ENCODE assay signal across 8 mouse cellular contexts in genomic region chr2:165387844-165388495, GRCm38 (mm10). TPM values are rescaled to one million over a fixed set of nuclear protein-coding genes. Genes with fewer than 3 reads are reported as not detected.
A peak's percentile ranks its signal among the peaks of the same experiment; 100 is the strongest.
DNase-seq lines count a peak whose midpoint lies in the region; ATAC-seq and TF ChIP-seq lines count a peak whose summit lies in the region.

Gene Zfp334 (minus strand): TSS chr2:165388259.

- H3K27me3 ChIP-seq in embryonic facial prominence, embryonic 11.5 days (ENCODE audit: control insufficient read depth, insufficient read depth, low read length) = no peaks in the 10 kb centered on the region
- no peaks in the 10 kb centered on the region for H3K27me3 ChIP-seq in midbrain, embryonic 11.5 days (ENCODE audit: control insufficient read depth, insufficient read depth, low read length)
- H3K27me3 ChIP-seq in small intestine, adult 2 months (ENCODE audit: control insufficient read depth, insufficient read depth, low read length) = no peaks in the 10 kb centered on the region

- peak within 1 kb of the TSS; percentile 97 for H3K9ac ChIP-seq in embryonic facial prominence, embryonic 11.5 days (replicated peaks; ENCODE audit: low read length)
- H3K9ac ChIP-seq in midbrain, embryonic 11.5 days (ENCODE audit: low read length) = peak within 1 kb of the TSS; percentile 95

- under 1% methylated on average over 40 of the region's 40 CpGs for WGBS in embryonic facial prominence, embryonic 11.5 days
- under 1% methylated on average over 40 of the region's 40 CpGs for WGBS in midbrain, embryonic 11.5 days
- 2% methylated on average over 40 of the region's 40 CpGs for WGBS in small intestine, adult 2 months

- no peak for TF ChIP-seq POLR2A in small intestine, adult 2 months (IDR thresholded peaks at IDR 0.05; ENCODE audit: low read depth, low read length)

- peaks cover 3% of the 10 kb centered on the region; the same call in 1 of the 2 replicates for H3K4me1 ChIP-seq in embryonic facial prominence, embryonic 11.5 days (ENCODE audit: control insufficient read depth, insufficient read depth, low read length)
- H3K4me1 ChIP-seq in midbrain, embryonic 11.5 days (ENCODE audit: control insufficient read depth, insufficient read depth, low read length) = peaks cover 7% of the 10 kb centered on the region
- H3K4me1 ChIP-seq in small intestine, adult 2 months (ENCODE audit: control insufficient read depth, insufficient read depth, insufficient read length, low read length) = no peaks in the 10 kb centered on the region

- ATAC-seq in embryonic facial prominence, embryonic 11.5 days (replicated peaks; ENCODE audit: insufficient number of reproducible peaks, low FRiP score, low TSS enrichment, low read depth) = peak; percentile 85
- peak; percentile 90 for ATAC-seq in midbrain, embryonic 11.5 days (ENCODE audit: low FRiP score)

- peak within 1 kb of the TSS; percentile 68 for H3K4me2 ChIP-seq in embryonic facial prominence, embryonic 11.5 days (ENCODE audit: low read depth, low read length)
- peak within 1 kb of the TSS; percentile 70 for H3K4me2 ChIP-seq in midbrain, embryonic 11.5 days

- peaks cover 17% of the 10 kb centered on the region for H3K36me3 ChIP-seq in embryonic facial prominence, embryonic 11.5 days (replicated peaks; ENCODE audit: control insufficient read depth, insufficient read depth, low read depth, low read length)
- peaks cover 30% of the 10 kb centered on the region for H3K36me3 ChIP-seq in midbrain, embryonic 11.5 days (ENCODE audit: control insufficient read depth, insufficient read depth, low read length)
- H3K36me3 ChIP-seq in small intestine, adult 2 months (ENCODE audit: control insufficient read depth, insufficient read depth, low read length) = no peaks in the 10 kb centered on the region

- TF ChIP-seq CTCF in small intestine, adult 2 months (IDR thresholded peaks at IDR 0.05; ENCODE audit: extremely low read depth, insufficient read length, insufficient replicate concordance, low read depth, low read length) = no peak

- no peaks in the 10 kb centered on the region for H3K9me3 ChIP-seq in embryonic facial prominence, embryonic 11.5 days (replicated peaks; ENCODE audit: control insufficient read depth, low read length)
- no peaks in the 10 kb centered on the region for H3K9me3 ChIP-seq in midbrain, embryonic 11.5 days (ENCODE audit: control insufficient read depth, low read length)

- peak within 1 kb of the TSS; percentile 87 for H3K4me3 ChIP-seq in embryonic facial prominence, embryonic 11.5 days (ENCODE audit: low read depth, low read length)
- H3K4me3 ChIP-seq in midbrain, embryonic 11.5 days (ENCODE audit: low read depth, low read length) = peak within 1 kb of the TSS; percentile 82
- peak within 1 kb of the TSS; percentile 80 for H3K4me3 ChIP-seq in small intestine, adult 2 months (ENCODE audit: low read depth, low read length)

- peak; percentile 74 to 90 for DNase-seq in adrenal gland, postnatal 4 days (ENCODE audit: low spot score in 2 of 2)
- peak; percentile 99 for DNase-seq in embryonic facial prominence, embryonic 11.5 days (ENCODE audit: low spot score)
- peak; percentile 95 to 96 for DNase-seq in heart, adult 18-20 months
- DNase-seq in kidney, adult 18-20 months = peak; percentile 94
- DNase-seq in left cerebral cortex, postnatal 25 days (ENCODE audit: low spot score in 2 of 2) = peak; percentile 95 to 98
- DNase-seq in midbrain, embryonic 11.5 days (ENCODE audit: low spot score, missing footprints) = peak; percentile 100
- DNase-seq in T-cell, adult 2 months (ENCODE audit: low spot score) = no peak

- intact Hi-C loops in left cerebral cortex, postnatal 25 days (cut with DNase I) = no loop called here

- peak within 1 kb of the TSS; percentile 87 for H3K27ac ChIP-seq in embryonic facial prominence, embryonic 11.5 days (replicated peaks; ENCODE audit: low read depth, low read length)
- peak within 1 kb of the TSS; percentile 86 for H3K27ac ChIP-seq in midbrain, embryonic 11.5 days (ENCODE audit: low read depth, low read length)
- no peak within 1 kb of the TSS for H3K27ac ChIP-seq in small intestine, adult 2 months (ENCODE audit: insufficient read depth, low read depth, low read length)

RNA-seq across cellular contexts. Expression of gene Zfp334, which starts in this region (rescaled TPM):
- total RNA-seq in adrenal gland, postnatal 4 days (2021) = 1 to 10 TPM; 8.9 to 9.1 TPM
- polyA plus RNA-seq in embryonic facial prominence, embryonic 11.5 days (2014; fragmentation: Nextera tagmentation; extraction: Ambion mirVana) = 19.9 and 22.0 TPM in 2 replicates
- 1 to 10 TPM; 2.3 to 2.5 TPM for total RNA-seq in heart, adult 18-20 months (2021)
- 10 to 100 TPM; 14.0 to 14.2 TPM for total RNA-seq in left cerebral cortex, postnatal 25 days (2021)
- 24.1 and 25.6 TPM in 2 replicates for polyA plus RNA-seq in midbrain, embryonic 11.5 days (2014; fragmentation: Nextera tagmentation; extraction: Ambion mirVana)
- polyA plus RNA-seq in small intestine, adult 2 months (2012; rRNA removed) = 0.34 and 0.35 TPM in 2 replicates

Comparison
In these comparisons a context has a peak if more than half of its experiments do, and no peak if none do; other contexts are left out.
1. RNA of gene Zfp334 (polyA plus RNA-seq): 24.1 to 25.6 TPM in midbrain, embryonic 11.5 days and 19.9 to 22.0 TPM in embryonic facial prominence, embryonic 11.5 days; 0.34 to 0.35 TPM in small intestine, adult 2 months; every median in the first group is over 10 times any median in the second.
2. Peak in every context shown above with its lines, with median percentiles within 50 percentile points of each other: H3K4me3 ChIP-seq.